Mouse (Mus musculus) C2C12 (cell line): ENCODE results near the gene St8sia1.

Experiments used
- CTCF ChIP-seq: IDR thresholded peaks from one replicate; pipeline ENCODE4 v1.5.1; 2011; ENCODE audit not compliant: control insufficient read depth, insufficient read depth, insufficient read length
- MAX ChIP-seq: IDR thresholded peaks from one replicate; pipeline ENCODE4 v1.6.1; 2011; ENCODE audit warnings: mild to moderate bottlenecking, control low read depth

GRCm38 (mm10) chr6:142918691-142919090, 45.6 kb downstream of the St8sia1 start:
- TF ChIP-seq MAX (no peak), CTCF (no peak)
